Mouse (Mus musculus) limb, embryonic 15.5 days (tissue): ENCODE measurements around the gene Prss45. TPM values are rescaled to one million over a fixed set of nuclear protein-coding genes. Genes with fewer than 3 reads are reported as not detected.

ENCODE experiments used
- ATAC-seq: fragments of 200-750 bp; cut with Nextera tagmentation; 2 replicates; pipeline ENCODE4 v1.8.0; 2017; ENCODE audit warnings: low read depth, moderate TSS enrichment; ENCODE audit not compliant: insufficient number of reproducible peaks, low FRiP score, low TSS enrichment
- H3K27ac ChIP-seq: fragments of 300-500 bp; sonication (generic); 2 replicates; pipeline ENCODE4 v1.5.1; 2015; ENCODE audit warnings: moderate library complexity, mild to moderate bottlenecking, inconsistent platforms
- H3K27me3 ChIP-seq: fragments of 300-500 bp; sonication (generic); 2 replicates; pipeline ENCODE4 v1.6.1; 2015; ENCODE audit warnings: inconsistent platforms
- H3K36me3 ChIP-seq: fragments of 300-500 bp; sonication (generic); 2 replicates; pipeline ENCODE4 v1.6.1; 2015; ENCODE audit warnings: inconsistent platforms
- H3K4me1 ChIP-seq: fragments of 300-500 bp; sonication (generic); 2 replicates; pipeline ENCODE4 v1.6.1; 2015; ENCODE audit warnings: inconsistent platforms
- H3K4me2 ChIP-seq: fragments of 300-500 bp; sonication (generic); 2 replicates; pipeline ENCODE4 v1.6.1; 2015; ENCODE audit warnings: mild to moderate bottlenecking, inconsistent platforms
- H3K4me3 ChIP-seq: fragments of 300-500 bp; sonication (generic); 2 replicates; pipeline ENCODE4 v1.5.1; 2015; ENCODE audit warnings: mild to moderate bottlenecking, inconsistent platforms
- H3K9ac ChIP-seq: fragments of 300-500 bp; sonication (generic); 2 replicates; pipeline ENCODE4 v1.6.1; 2015; ENCODE audit warnings: inconsistent platforms
- H3K9me3 ChIP-seq: fragments of 300-500 bp; sonication (generic); 2 replicates; pipeline ENCODE4 v1.6.1; 2016; ENCODE audit warnings: inconsistent platforms
- WGBS: fragments of 180-500 bp; shearing (Covaris S2); methylation state at CpG from one replicate; pipeline ENCODE4 v1.1.7; 2015; 5-methylcytosine and 5-hydroxymethylcytosine counted together
- polyA plus RNA-seq: library from polyadenylated mRNA; unstranded; fragments of >200 nt; fragmentation: Nextera tagmentation; extraction: Ambion mirVana; gene quantifications from 2 replicates; pipeline ENCODE4 v1.2.1, GENCODE M21; 2015

Prss45 gene
- polyA plus RNA-seq, 1 experiment from 2014 or later = not detected

DNA sequence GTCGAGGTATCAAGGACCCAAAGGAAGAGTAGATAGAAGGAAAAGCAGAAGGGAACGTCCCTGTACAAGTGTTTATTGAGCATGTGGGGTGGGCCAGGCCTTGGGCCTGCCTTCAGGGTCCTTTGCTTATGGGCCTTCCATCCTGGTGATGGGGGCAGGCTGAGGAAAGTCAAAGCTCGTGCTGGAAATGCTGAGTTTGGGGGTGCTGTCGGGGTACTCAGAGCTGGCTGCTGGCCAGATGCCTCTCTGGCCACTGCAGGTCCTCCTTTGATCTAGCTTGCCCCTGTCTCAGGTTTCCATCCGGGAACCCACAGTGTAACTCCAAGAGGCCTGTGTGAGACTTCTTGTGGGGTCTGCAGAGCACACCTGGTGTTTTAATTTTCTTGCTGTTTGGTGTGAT is 24.1 kb downstream of the Prss45 start:
- peaks cover 7% of the 10 kb centered on the region for H3K4me1 ChIP-seq
- H3K27ac ChIP-seq = no peak overlapping the region
- no peak overlapping the region for H3K4me2 ChIP-seq
- WGBS = 31% methylated on average over 5 of the region's 5 CpGs
- no peaks in the 10 kb centered on the region for H3K36me3 ChIP-seq
- no peak for ATAC-seq
- H3K4me3 ChIP-seq = no peak overlapping the region
- H3K9me3 ChIP-seq = no peaks in the 10 kb centered on the region
- no peak overlapping the region for H3K9ac ChIP-seq
- peaks cover 16% of the 10 kb centered on the region; the same call in 1 of the 2 replicates for H3K27me3 ChIP-seq

DNA sequence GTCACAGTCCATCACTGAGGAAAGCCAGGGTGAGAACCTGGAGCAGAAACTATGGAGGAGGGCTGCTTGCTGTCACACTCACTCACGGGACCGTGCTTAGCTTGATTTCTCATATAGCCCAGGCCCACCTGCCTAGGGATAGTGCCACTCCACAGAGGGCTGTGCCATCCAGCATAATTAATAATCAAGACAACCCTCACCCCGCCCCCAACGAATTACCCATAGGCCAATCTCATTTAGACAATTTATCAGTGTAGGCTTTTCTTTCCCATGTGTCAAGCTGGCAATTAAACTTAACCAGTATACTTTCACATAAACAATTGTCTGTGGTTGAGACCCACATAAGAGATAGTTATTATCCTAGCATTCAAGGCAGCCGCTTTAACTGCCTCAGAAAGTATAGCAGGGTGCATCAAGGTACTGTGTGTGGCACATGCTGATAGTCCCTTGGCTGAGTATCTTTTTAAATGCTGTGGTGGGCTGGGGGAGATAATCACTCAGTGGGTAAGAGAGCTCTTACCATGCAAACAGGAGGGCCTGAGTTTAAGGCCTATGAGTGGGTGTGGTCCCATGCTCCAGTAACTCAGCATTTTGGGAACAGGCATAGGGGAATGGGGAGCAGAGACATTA is 24.7 kb downstream of the Prss45 start:
- H3K36me3 ChIP-seq = no peaks in the 10 kb centered on the region
- H3K4me1 ChIP-seq = peaks cover 7% of the 10 kb centered on the region
- H3K4me2 ChIP-seq = no peak overlapping the region
- no peak overlapping the region for H3K9ac ChIP-seq
- WGBS = 75% methylated on average over 5 of the region's 5 CpGs
- peaks cover 16% of the 10 kb centered on the region; the same call in 1 of the 2 replicates for H3K27me3 ChIP-seq
- H3K27ac ChIP-seq = no peak overlapping the region
- no peaks in the 10 kb centered on the region for H3K9me3 ChIP-seq
- H3K4me3 ChIP-seq = no peak overlapping the region
- no peak for ATAC-seq

DNA sequence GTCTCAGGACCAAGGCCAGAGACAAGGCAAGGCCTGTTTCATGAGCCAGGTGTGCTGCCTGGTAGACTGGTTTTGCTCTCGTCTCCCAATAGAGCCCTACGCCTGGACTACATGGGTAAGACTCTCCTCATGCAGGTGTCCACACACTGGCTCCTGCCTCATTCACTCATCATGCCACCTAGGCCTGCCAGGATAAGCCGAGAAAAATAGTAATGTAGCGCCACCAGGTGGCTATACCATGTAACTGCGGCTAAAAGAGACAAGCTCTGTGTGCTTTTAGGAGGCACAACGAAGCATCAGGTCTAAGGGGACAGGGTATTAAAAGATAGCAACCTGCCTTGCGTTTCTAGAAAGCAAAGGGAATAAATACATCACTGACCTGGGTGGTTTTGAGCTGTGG is 36.6 kb downstream of the Prss45 start:
- Histone ChIP-seq H3K4me2 (no peak overlapping the region), H3K27me3 (peaks cover 25% of the 10 kb centered on the region), H3K9me3 (no peaks in the 10 kb centered on the region), H3K4me3 (no peak overlapping the region), H3K27ac (no peak overlapping the region), H3K36me3 (no peaks in the 10 kb centered on the region), H3K9ac (no peak overlapping the region), H3K4me1 (peaks cover 17% of the 10 kb centered on the region)
- no peak for ATAC-seq
- 18% methylated on average over 7 of the region's 7 CpGs for WGBS

DNA sequence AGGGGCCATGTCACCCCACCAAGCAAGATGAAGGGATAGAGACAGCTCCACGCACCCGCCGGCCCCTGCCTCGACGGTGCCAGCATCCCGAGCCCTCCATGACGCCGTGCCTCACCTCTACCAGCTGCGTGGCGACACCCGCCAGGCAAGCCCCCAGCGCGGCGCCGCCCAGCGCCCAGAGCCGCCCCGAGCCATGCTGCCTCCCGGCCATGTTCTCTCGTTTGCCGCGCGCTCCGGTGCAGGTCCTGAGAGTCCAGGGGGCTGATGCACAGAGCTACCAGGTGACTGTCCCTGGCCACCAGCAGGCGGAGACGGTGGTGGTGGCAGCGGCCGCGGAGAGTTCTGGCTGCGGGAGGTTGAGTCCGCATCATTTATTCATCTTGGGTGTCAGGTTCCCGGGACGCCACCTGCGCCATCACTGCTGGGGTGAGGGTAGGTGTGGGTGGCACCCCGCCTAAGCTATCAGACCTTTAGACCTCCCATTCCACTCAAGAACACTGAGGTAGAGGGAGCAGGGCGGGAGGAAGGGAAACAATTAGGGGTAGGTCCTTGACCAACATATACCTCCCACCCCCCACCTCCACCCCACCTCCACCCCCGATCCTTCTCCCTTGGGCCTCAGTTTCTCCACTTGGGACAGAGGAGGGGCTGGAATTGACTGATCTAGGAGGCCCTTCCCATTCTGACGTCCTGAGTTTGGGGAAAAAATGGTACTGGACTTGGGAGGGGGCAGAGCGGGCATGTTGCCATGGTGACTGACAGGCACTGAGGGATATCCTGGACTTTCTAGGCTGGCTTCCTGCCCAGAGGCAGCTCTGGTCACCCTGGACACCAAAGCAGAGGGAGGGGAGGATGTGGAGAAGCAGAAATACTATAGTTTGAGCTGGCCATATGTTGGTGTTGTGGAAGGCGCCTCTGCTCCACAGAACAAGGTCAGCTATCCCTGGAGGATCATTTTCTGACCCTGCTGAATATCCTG is 39.6 kb downstream of the Prss45 start:
- Histone ChIP-seq H3K4me1 (peaks cover 23% of the 10 kb centered on the region), H3K27ac (no peak overlapping the region), H3K9ac (no peak overlapping the region), H3K4me3 (no peak overlapping the region; the same call in 1 of the 2 replicates), H3K9me3 (no peaks in the 10 kb centered on the region), H3K4me2 (peak overlapping the region; percentile 35), H3K27me3 (peaks cover 25% of the 10 kb centered on the region), H3K36me3 (no peaks in the 10 kb centered on the region)
- 13% methylated on average over 40 of the region's 40 CpGs for WGBS
- no peak for ATAC-seq

DNA sequence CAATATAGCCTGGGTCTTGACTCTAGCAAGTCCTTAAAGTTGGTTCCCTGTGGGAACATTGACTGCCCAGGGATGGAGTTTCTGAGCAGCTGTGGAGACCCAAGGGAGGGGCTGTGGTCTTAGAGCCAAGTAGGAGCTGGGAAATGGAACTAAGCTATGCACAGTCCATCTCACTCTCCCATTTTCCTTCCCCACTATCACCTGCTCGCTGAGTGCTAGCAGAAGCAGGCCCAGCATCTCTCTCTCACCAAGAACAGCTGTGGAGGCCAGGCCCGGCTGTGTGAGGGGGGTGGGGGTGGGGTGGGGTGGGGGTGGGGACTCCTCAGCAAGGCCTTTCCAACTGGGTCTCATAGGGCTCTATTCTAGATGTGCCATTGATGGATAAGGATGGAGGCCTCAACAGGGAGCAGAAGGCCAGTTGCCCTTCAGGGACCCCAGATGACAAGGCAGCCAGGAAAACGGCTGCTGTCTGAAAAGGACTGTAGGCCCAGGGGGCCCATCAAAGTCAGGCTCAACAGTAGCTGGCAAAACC is 40.3 kb downstream of the Prss45 start:
- H3K4me2 ChIP-seq = no peak overlapping the region
- peaks cover 30% of the 10 kb centered on the region for H3K4me1 ChIP-seq
- H3K9ac ChIP-seq = no peak overlapping the region
- 16% methylated on average over 3 of the region's 3 CpGs for WGBS
- no peak overlapping the region for H3K4me3 ChIP-seq
- ATAC-seq = no peak
- no peaks in the 10 kb centered on the region for H3K9me3 ChIP-seq
- H3K27me3 ChIP-seq = peaks cover 25% of the 10 kb centered on the region
- H3K27ac ChIP-seq = no peak overlapping the region
- H3K36me3 ChIP-seq = no peaks in the 10 kb centered on the region

DNA sequence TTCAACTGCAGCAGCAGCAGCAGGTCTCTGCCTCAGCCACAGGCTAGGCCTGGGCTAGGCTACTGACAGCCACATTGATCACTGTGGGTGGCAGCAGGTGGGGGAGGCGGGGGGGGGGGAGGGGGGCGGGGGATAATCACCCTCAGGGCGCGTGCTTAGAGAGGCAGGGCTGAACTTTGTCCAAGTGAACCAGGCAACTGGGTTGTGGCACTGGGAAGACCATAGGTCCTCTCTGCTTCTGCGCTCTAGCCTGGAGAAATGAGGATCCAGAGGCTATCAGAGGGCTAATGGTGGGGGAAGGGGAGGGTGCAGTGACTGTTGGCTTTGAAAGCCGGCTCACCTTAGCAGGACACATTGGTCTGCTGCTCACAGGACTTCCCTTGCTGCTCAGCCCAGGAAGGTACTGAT is 40.9 kb downstream of the Prss45 start:
- WGBS = 30% methylated on average over 5 of the region's 6 CpGs
- ATAC-seq = no peak

DNA sequence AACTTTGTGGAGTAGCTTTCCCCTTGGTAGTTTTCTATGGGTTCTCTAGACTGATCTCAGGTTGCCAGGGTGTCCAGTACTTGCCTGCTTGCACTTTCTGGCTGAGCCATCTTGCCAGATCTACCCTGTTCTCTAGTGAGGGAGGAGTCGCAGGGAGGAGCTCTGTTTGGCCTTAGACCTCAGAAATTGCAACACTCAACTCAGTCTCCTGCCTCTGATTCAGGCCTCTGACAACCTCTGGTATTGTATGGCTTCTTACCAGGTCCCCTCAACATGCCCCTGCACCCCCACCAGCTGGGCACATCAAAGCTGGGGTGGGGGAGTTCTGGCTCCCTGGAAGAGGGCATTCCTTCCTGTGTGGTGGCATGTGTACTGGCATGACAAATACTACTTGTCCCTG is 43.0 kb downstream of the Prss45 start:
- Histone ChIP-seq H3K9ac (no peak overlapping the region), H3K4me2 (no peak overlapping the region), H3K4me3 (no peak overlapping the region), H3K27me3 (peaks cover 34% of the 10 kb centered on the region), H3K9me3 (no peaks in the 10 kb centered on the region), H3K27ac (no peak overlapping the region), H3K36me3 (no peaks in the 10 kb centered on the region), H3K4me1 (peaks cover 42% of the 10 kb centered on the region)
- ATAC-seq = no peak
- 94% methylated on average over 1 of the region's 1 CpGs for WGBS

More for the DNA sequence above, 40.9 kb downstream of the Prss45 start:
- no peaks in the 10 kb centered on the region for H3K9me3 ChIP-seq
- H3K27ac ChIP-seq = no peak overlapping the region
- no peak overlapping the region for H3K4me2 ChIP-seq
- H3K4me3 ChIP-seq = no peak overlapping the region
- H3K27me3 ChIP-seq = peaks cover 26% of the 10 kb centered on the region
- H3K9ac ChIP-seq = no peak overlapping the region
- peaks cover 35% of the 10 kb centered on the region for H3K4me1 ChIP-seq
- no peaks in the 10 kb centered on the region for H3K36me3 ChIP-seq

DNA sequence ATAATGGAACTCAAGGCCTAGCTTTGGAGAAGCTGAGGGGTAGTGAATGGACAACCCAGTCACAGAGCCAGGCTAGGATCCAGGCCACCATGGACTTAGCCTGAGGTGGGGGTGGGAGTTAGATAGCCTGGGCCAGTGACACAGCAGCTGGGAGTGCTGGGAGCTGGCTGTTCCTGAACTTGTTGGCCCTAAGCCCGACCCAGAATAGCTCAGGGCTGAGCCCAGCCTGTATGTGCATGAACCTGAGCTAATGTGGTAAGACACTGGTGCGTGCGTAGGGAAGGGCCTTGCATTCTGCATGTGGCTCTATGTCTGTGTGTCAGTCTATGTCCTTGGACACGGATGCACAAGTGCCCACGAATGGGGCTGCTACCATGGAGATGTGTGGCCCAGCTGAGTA is 43.5 kb downstream of the Prss45 start:
- Histone ChIP-seq H3K9ac (no peak overlapping the region), H3K36me3 (no peaks in the 10 kb centered on the region), H3K4me1 (peaks cover 42% of the 10 kb centered on the region), H3K4me2 (no peak overlapping the region), H3K27me3 (peaks cover 28% of the 10 kb centered on the region), H3K27ac (no peak overlapping the region), H3K4me3 (no peak overlapping the region), H3K9me3 (no peaks in the 10 kb centered on the region)
- ATAC-seq = no peak
- WGBS = 82% methylated on average over 5 of the region's 5 CpGs

DNA sequence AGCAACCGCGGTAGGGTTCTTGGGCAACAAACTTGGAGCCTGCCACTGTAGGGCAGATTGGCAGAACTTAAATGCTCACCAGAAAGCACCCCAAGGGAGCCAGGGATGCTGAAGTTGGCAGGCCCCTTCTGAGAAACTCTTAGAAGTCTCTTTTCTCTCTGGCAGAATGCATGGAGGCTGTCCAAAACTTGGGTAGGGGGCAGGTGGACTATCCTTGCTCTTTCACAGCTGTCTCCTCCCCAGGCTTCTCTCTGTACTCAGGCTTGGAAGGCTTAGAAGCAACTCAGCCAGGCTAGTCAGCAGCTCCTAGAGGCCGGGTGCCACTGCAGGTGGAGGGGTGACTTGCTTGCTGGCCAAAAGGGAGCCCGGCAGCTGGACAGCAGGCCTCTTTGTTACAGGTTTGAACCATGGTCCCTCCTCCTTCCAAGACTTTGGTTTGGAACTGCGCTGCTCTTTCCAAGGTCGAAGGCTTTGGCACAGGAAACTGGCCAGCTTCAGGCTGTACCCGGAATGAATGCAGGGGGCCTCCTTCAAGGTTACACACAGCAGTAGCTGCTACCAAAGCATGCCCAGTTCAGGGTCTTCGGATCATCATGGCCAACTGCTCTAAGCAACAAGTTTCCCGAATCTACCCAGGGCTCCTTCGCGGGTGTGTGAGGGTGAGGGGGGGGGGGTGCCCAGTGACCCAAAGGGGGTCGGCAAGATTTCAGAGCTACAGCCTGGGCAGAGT is 45.0 kb downstream of the Prss45 start, which contains the start of gene Als2cl:
TSS of gene Als2cl (plus strand) at position 680 of the 730 bp plus-strand sequence.
- peak within 1 kb of the TSS; percentile 47 for H3K27ac ChIP-seq
- H3K4me1 ChIP-seq = peaks cover 33% of the 10 kb centered on the region
- no peaks in the 10 kb centered on the region for H3K36me3 ChIP-seq
- peak within 1 kb of the TSS; percentile 86 for H3K4me2 ChIP-seq
- peaks cover 14% of the 10 kb centered on the region; the same call in 1 of the 2 replicates for H3K27me3 ChIP-seq
- peak within 1 kb of the TSS; percentile 26 for H3K9ac ChIP-seq
- ATAC-seq = peak; percentile 7; the same call in 1 of the 2 replicates
- no peaks in the 10 kb centered on the region for H3K9me3 ChIP-seq
- H3K4me3 ChIP-seq = peak within 1 kb of the TSS; percentile 52
- 16% methylated on average over 12 of the region's 12 CpGs for WGBS

DNA sequence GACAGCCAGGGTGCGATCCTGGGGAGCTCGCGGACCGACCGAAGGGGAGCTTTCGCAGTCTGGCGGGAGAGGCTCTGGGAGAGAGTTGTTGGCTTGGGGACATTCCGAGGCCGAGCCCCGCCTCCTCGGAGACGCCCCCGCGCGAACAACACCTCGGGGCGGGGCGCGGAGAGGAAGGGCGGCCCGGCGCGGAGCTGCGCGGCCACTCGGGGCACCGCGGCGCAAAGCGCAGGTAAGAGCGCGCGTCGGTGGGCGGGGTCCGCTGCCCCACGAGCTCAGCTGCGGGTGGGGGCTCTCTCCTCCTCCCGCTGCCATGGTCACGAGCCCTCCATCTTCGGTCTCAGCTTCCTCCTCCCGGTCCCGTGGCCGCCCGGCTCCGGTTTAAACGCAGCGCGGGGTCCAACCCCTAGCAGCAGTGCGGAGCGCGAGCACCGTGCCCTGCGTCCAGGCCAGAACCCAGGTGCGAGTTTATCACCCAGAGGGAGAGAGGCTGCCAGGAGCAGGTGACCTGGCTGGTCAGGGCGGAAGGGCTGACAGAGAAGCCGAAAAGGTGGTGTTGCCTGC is 45.7 kb downstream of the Prss45 start, which contains the start of gene Tmie:
TSS of gene Tmie (minus strand) at position 116 of the 564 bp plus-strand sequence.
- H3K9ac ChIP-seq = peak within 1 kb of the TSS; percentile 26
- peaks cover 11% of the 10 kb centered on the region; the same call in 1 of the 2 replicates for H3K27me3 ChIP-seq
- no peaks in the 10 kb centered on the region for H3K36me3 ChIP-seq
- under 1% methylated on average over 53 of the region's 57 CpGs for WGBS
- H3K4me2 ChIP-seq = peak within 1 kb of the TSS; percentile 86
- H3K27ac ChIP-seq = peak within 1 kb of the TSS; percentile 47
- ATAC-seq = peak; percentile 54
- peaks cover 25% of the 10 kb centered on the region for H3K4me1 ChIP-seq
- peak within 1 kb of the TSS; percentile 52 for H3K4me3 ChIP-seq
- no peaks in the 10 kb centered on the region for H3K9me3 ChIP-seq

DNA sequence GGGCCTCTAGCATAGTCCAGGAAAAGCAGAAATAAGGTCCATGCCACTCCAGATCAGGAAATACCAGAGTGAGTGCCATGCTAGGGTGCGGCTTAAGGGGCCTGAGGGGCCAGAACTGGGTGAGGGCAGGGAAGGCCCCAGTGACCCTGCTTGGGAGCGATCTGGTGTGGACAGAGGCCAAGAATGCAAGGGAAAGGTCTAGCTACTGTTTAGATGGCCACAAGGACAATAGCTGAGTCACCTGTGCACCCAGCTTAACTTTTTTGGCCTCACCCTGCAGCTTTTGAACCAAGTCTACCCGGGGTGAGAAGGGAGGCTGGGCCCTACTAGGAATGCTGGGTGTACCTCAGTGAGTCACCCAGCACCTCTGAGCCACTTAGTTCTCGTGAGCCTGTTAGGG is 46.4 kb downstream of the Prss45 start:
- Histone ChIP-seq H3K9ac (0 out of 2 replicates have a peak overlapping the region, but pooled peaks have one; percentile 26), H3K36me3 (no peaks in the 10 kb centered on the region), H3K27me3 (peaks cover 11% of the 10 kb centered on the region; the same call in 1 of the 2 replicates), H3K4me3 (peak overlapping the region; percentile 52), H3K9me3 (no peaks in the 10 kb centered on the region), H3K4me2 (peak overlapping the region; percentile 86), H3K27ac (no peak overlapping the region; the same call in 1 of the 2 replicates), H3K4me1 (peaks cover 24% of the 10 kb centered on the region)
- WGBS = 59% methylated on average over 4 of the region's 4 CpGs
- no peak for ATAC-seq
